Mouse (Mus musculus): ENCODE data around the gene Tacc2. TPM values are rescaled to one million over a fixed set of nuclear protein-coding genes. Genes with fewer than 3 reads are reported as not detected.
A peak's percentile ranks its signal among the peaks of the same experiment; 100 is the strongest.

The Tacc2 gene
- polyA plus RNA-seq, 1 experiment = 43.4 TPM

GRCm38 (mm10) chr7:130645332-130645993 lies 68.2 kb downstream of the Tacc2 start:
- H3K4me1 ChIP-seq (ENCODE audit: control insufficient read depth, insufficient read depth, low read length) = peaks cover 15% of the 10 kb centered on the region; the same call in 1 of the 2 replicates
- peak overlapping the region; percentile 97 for H3K27ac ChIP-seq (ENCODE audit: insufficient read depth, low read length)
- TF ChIP-seq POLR2A (IDR thresholded peaks at IDR 0.05; ENCODE audit: low read depth, low read length) = peak; percentile 39; the same call in 1 of the 2 replicates
- TF ChIP-seq CTCF (IDR thresholded peaks at IDR 0.05; ENCODE audit: borderline replicate concordance, insufficient read depth, low read length) = no peak
- H3K4me3 ChIP-seq (ENCODE audit: insufficient read depth, low read length) = peak overlapping the region; percentile 81

GRCm38 (mm10) chr7:130645994-130646761 lies 68.9 kb downstream of the Tacc2 start:
- H3K27ac ChIP-seq (ENCODE audit: insufficient read depth, low read length) = peak overlapping the region; percentile 97
- peak overlapping the region; percentile 81 for H3K4me3 ChIP-seq (ENCODE audit: insufficient read depth, low read length)
- peaks cover 15% of the 10 kb centered on the region; the same call in 1 of the 2 replicates for H3K4me1 ChIP-seq (ENCODE audit: control insufficient read depth, insufficient read depth, low read length)
- TF ChIP-seq POLR2A (IDR thresholded peaks at IDR 0.05; ENCODE audit: low read depth, low read length) (peak; percentile 29), CTCF (IDR thresholded peaks at IDR 0.05; ENCODE audit: borderline replicate concordance, insufficient read depth, low read length) (no peak)

GRCm38 (mm10) chr7:130646762-130647139 lies 69.5 kb downstream of the Tacc2 start:
- TF ChIP-seq CTCF (IDR thresholded peaks at IDR 0.05; ENCODE audit: borderline replicate concordance, insufficient read depth, low read length) = no peak
- peak; percentile 83 for TF ChIP-seq POLR2A (IDR thresholded peaks at IDR 0.05; ENCODE audit: low read depth, low read length)
- H3K27ac ChIP-seq (ENCODE audit: insufficient read depth, low read length) = peak overlapping the region; percentile 97
- H3K4me3 ChIP-seq (ENCODE audit: insufficient read depth, low read length) = peak overlapping the region; percentile 81
- H3K4me1 ChIP-seq (ENCODE audit: control insufficient read depth, insufficient read depth, low read length) = peaks cover 10% of the 10 kb centered on the region; the same call in 1 of the 2 replicates

- no peak overlapping the region for H3K27ac ChIP-seq (ENCODE audit: insufficient read depth, low read length)
- no peak overlapping the region for H3K4me3 ChIP-seq (ENCODE audit: insufficient read depth, low read length)
- H3K4me1 ChIP-seq (ENCODE audit: control insufficient read depth, insufficient read depth, low read length) = peaks cover 7% of the 10 kb centered on the region; the same call in 1 of the 2 replicates
- TF ChIP-seq CTCF (IDR thresholded peaks at IDR 0.05; ENCODE audit: borderline replicate concordance, insufficient read depth, low read length) (no peak), POLR2A (IDR thresholded peaks at IDR 0.05; ENCODE audit: low read depth, low read length) (no peak)
These were observed 70.8 kb downstream of the Tacc2 start for GRCm38 (mm10) chr7:130648061-130648460.

GRCm38 (mm10) chr7:130649257-130649656 lies 72.0 kb downstream of the Tacc2 start:
- peaks cover 12% of the 10 kb centered on the region; the same call in 1 of the 2 replicates for H3K4me1 ChIP-seq (ENCODE audit: control insufficient read depth, insufficient read depth, low read length)
- H3K4me3 ChIP-seq (ENCODE audit: insufficient read depth, low read length) = no peak overlapping the region
- no peak for TF ChIP-seq CTCF (IDR thresholded peaks at IDR 0.05; ENCODE audit: borderline replicate concordance, insufficient read depth, low read length)
- TF ChIP-seq POLR2A (IDR thresholded peaks at IDR 0.05; ENCODE audit: low read depth, low read length) = no peak
- H3K27ac ChIP-seq (ENCODE audit: insufficient read depth, low read length) = no peak overlapping the region

GRCm38 (mm10) chr7:130650621-130651020 lies 73.4 kb downstream of the Tacc2 start:
- TF ChIP-seq CTCF (IDR thresholded peaks at IDR 0.05; ENCODE audit: borderline replicate concordance, insufficient read depth, low read length) (no peak), POLR2A (IDR thresholded peaks at IDR 0.05; ENCODE audit: low read depth, low read length) (no peak)
- Histone ChIP-seq H3K27ac (ENCODE audit: insufficient read depth, low read length) (no peak overlapping the region), H3K4me1 (ENCODE audit: control insufficient read depth, insufficient read depth, low read length) (peaks cover 24% of the 10 kb centered on the region), H3K4me3 (ENCODE audit: insufficient read depth, low read length) (no peak overlapping the region)

GRCm38 (mm10) chr7:130653036-130653555 lies 75.9 kb downstream of the Tacc2 start:
- TF ChIP-seq CTCF (IDR thresholded peaks at IDR 0.05; ENCODE audit: borderline replicate concordance, insufficient read depth, low read length) (no peak), POLR2A (IDR thresholded peaks at IDR 0.05; ENCODE audit: low read depth, low read length) (no peak)
- H3K4me3 ChIP-seq (ENCODE audit: insufficient read depth, low read length) = no peak overlapping the region

GRCm38 (mm10) chr7:130654562-130654961 lies 77.3 kb downstream of the Tacc2 start:
- no peak for TF ChIP-seq CTCF (IDR thresholded peaks at IDR 0.05; ENCODE audit: borderline replicate concordance, insufficient read depth, low read length)
- Histone ChIP-seq H3K4me3 (ENCODE audit: insufficient read depth, low read length) (no peak overlapping the region), H3K4me1 (ENCODE audit: control insufficient read depth, insufficient read depth, low read length) (peaks cover 24% of the 10 kb centered on the region), H3K27ac (ENCODE audit: insufficient read depth, low read length) (no peak overlapping the region)

More at GRCm38 (mm10) chr7:130653036-130653555, 75.9 kb downstream of the Tacc2 start:
- Histone ChIP-seq H3K27ac (ENCODE audit: insufficient read depth, low read length) (no peak overlapping the region), H3K4me1 (ENCODE audit: control insufficient read depth, insufficient read depth, low read length) (peaks cover 26% of the 10 kb centered on the region)

- no peak overlapping the region for H3K4me3 ChIP-seq (ENCODE audit: insufficient read depth, low read length)
- peaks cover 22% of the 10 kb centered on the region for H3K4me1 ChIP-seq (ENCODE audit: control insufficient read depth, insufficient read depth, low read length)
- no peak overlapping the region for H3K27ac ChIP-seq (ENCODE audit: insufficient read depth, low read length)
- TF ChIP-seq CTCF (IDR thresholded peaks at IDR 0.05; ENCODE audit: borderline replicate concordance, insufficient read depth, low read length) (no peak), POLR2A (IDR thresholded peaks at IDR 0.05; ENCODE audit: low read depth, low read length) (no peak)
These were observed 79.7 kb downstream of the Tacc2 start for GRCm38 (mm10) chr7:130656965-130657364.

Measured in embryonic fibroblast, embryonic 13.5 days (primary cell).